Mouse (Mus musculus) forebrain, embryonic 11.5 days (tissue): ENCODE data around the gene Apbb2. TPM values are rescaled to one million over a fixed set of nuclear protein-coding genes. Genes with fewer than 3 reads are reported as not detected.

Experiments
- ATAC-seq: fragments of 200-750 bp; cut with Nextera tagmentation; replicated peaks from 2 replicates; pipeline ENCODE4 v1.8.0; 2017; ENCODE audit warnings: moderate TSS enrichment; ENCODE audit not compliant: low FRiP score
- DNase-seq: peaks from one replicate; pipeline ENCODE4 v3.0.0-alpha.2; 2017; ENCODE audit warnings: low spot score
- H3K27ac ChIP-seq: fragments of 300-500 bp; sonication (generic); 2 replicates; pipeline ENCODE4 v1.5.1; 2014; ENCODE audit warnings: low read depth, low read length
- H3K27me3 ChIP-seq: fragments of 300-500 bp; sonication (generic); 2 replicates; pipeline ENCODE4 v1.6.1; 2014; ENCODE audit warnings: mild to moderate bottlenecking, low read length, mixed read lengths; ENCODE audit not compliant: control insufficient read depth, insufficient read depth
- H3K36me3 ChIP-seq: fragments of 300-500 bp; sonication (generic); 2 replicates; pipeline ENCODE4 v1.6.1; 2014; ENCODE audit warnings: mild to moderate bottlenecking, low read length, moderate library complexity, mixed read lengths; ENCODE audit not compliant: control insufficient read depth, insufficient read depth
- H3K4me1 ChIP-seq: fragments of 300-500 bp; sonication (generic); replicated peaks from 2 replicates; pipeline ENCODE4 v1.6.1; 2014; ENCODE audit warnings: low read length, mixed read lengths; ENCODE audit not compliant: control insufficient read depth, insufficient read depth
- H3K4me2 ChIP-seq: fragments of 300-500 bp; sonication (generic); 2 replicates; pipeline ENCODE4 v1.6.1; 2014; ENCODE audit warnings: low read depth, mild to moderate bottlenecking, low read length, moderate library complexity, mixed read lengths; ENCODE audit not compliant: severe bottlenecking
- H3K4me3 ChIP-seq: fragments of 300-500 bp; sonication (generic); 2 replicates; pipeline ENCODE4 v1.5.1; 2014; ENCODE audit warnings: low read depth, low read length
- H3K9ac ChIP-seq: fragments of 300-500 bp; sonication (generic); 2 replicates; pipeline ENCODE4 v1.6.1; 2014; ENCODE audit warnings: low read length
- H3K9me3 ChIP-seq: fragments of 300-500 bp; sonication (generic); 2 replicates; pipeline ENCODE4 v1.6.1; 2016; ENCODE audit warnings: low read length, mixed read lengths; ENCODE audit not compliant: control insufficient read depth
- WGBS: fragments of 180-500 bp; shearing (Covaris S2); extraction: QIAGEN DNeasy Blood & Tissue Kit; methylation state at CpG from one replicate; pipeline ENCODE4 v1.1.7; 2014; 5-methylcytosine and 5-hydroxymethylcytosine counted together
- polyA plus RNA-seq: library from polyadenylated mRNA; unstranded; fragments of >200 nt; fragmentation: Nextera tagmentation; extraction: Ambion mirVana; gene quantifications from 2 replicates; pipeline ENCODE4 v1.2.1, GENCODE M21; 2014

The Apbb2 gene
- polyA plus RNA-seq, 1 experiment from 2014 or later: 35.3 TPM

DNA sequence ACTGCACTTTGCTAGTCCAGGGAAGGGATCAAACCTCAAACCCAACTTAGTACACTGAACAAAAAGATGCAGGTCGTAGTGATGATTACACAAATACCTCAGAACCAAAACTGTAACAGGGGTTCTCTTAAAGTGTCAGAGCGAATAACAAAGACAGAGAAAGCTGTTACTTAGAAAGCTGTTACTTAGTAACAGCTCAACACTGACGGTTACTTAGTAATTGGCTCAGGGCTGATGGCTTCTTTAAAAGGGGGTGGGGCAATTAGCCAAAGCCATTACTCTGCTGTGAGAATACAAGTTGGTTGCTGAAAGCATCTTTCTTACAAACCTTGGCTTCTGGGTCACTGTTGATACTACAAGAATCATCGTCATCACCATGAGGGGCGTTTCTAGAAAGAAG is 227.3 kb downstream of the Apbb2 start:
- Histone ChIP-seq H3K4me2 (no peak overlapping the region), H3K4me1 (peaks cover 2% of the 10 kb centered on the region; the same call in 1 of the 2 replicates), H3K4me3 (no peak overlapping the region), H3K27ac (no peak overlapping the region), H3K36me3 (no peaks in the 10 kb centered on the region), H3K27me3 (no peaks in the 10 kb centered on the region), H3K9ac (no peak overlapping the region), H3K9me3 (no peaks in the 10 kb centered on the region)
- ATAC-seq: no peak
- 82% methylated on average over 5 of the region's 5 CpGs for WGBS
- DNase-seq: peak; percentile 4

DNA sequence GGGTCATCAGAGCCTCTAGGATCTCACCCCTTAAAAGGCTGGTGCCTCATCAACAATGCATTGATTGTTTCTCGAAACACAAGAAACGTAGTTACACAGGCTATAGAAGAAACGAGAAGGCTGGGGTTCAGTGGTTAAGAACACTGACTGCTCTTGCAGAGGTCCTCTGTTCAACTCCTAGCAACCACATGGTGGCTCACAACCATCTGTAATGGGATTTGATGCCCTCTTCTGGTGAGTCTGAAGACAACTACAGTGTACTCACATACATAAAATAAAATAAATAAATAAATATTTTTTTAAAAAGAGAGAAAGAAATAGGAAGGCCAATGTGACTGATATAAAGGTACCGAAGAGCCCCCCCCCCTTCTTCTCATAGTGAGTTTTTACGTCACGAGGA is 228.0 kb downstream of the Apbb2 start:
- ATAC-seq (no peak), DNase-seq (peak; percentile 0)
- 82% methylated on average over 6 of the region's 6 CpGs for whole genome bisulfite sequencing
- Histone ChIP-seq H3K27ac (no peak overlapping the region), H3K4me3 (no peak overlapping the region), H3K27me3 (no peaks in the 10 kb centered on the region), H3K4me2 (no peak overlapping the region), H3K9ac (no peak overlapping the region), H3K36me3 (no peaks in the 10 kb centered on the region), H3K4me1 (peaks cover 2% of the 10 kb centered on the region; the same call in 1 of the 2 replicates), H3K9me3 (no peaks in the 10 kb centered on the region)

DNA sequence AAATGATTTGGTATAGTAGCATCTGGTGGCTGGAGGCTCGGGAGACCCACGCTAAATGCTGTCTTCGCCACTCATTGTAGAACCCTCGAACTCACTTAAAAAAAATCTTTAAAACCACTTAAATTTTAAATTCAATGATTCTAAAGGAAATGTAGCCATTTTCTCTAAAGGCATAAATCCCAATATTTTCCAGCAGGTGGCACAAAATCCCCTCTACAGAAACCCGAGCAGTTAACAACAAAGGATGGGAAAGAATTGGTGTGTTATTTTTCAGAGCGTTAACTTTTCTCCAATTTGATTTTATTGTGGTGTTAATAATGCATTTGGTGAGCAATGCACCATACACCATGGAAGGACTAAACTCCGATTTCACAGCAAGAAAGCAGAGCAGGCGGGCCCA is 231.1 kb downstream of the Apbb2 start:
- Histone ChIP-seq H3K9me3 (no peaks in the 10 kb centered on the region), H3K4me1 (no peaks in the 10 kb centered on the region; the same call in 1 of the 2 replicates), H3K9ac (no peak overlapping the region), H3K4me3 (no peak overlapping the region), H3K36me3 (no peaks in the 10 kb centered on the region), H3K27ac (no peak overlapping the region), H3K4me2 (no peak overlapping the region), H3K27me3 (no peaks in the 10 kb centered on the region)
- WGBS: 70% methylated on average over 8 of the region's 8 CpGs
- ATAC-seq: no peak
- peak; percentile 18 for DNase-seq

GRCm38 (mm10) chr5:66385636-66386035 is 232.9 kb downstream of the Apbb2 start:
- DNase-seq: peak; percentile 69

GRCm38 (mm10) chr5:66384806-66385446 is 233.7 kb downstream of the Apbb2 start:
- DNase-seq (no peak), ATAC-seq (no peak)
- H3K4me3 ChIP-seq: no peak overlapping the region
- no peak overlapping the region for H3K9ac ChIP-seq
- H3K36me3 ChIP-seq: no peaks in the 10 kb centered on the region
- no peaks in the 10 kb centered on the region for H3K9me3 ChIP-seq
- no peaks in the 10 kb centered on the region for H3K27me3 ChIP-seq
- no peak overlapping the region for H3K4me2 ChIP-seq
- no peaks in the 10 kb centered on the region for H3K4me1 ChIP-seq
- 87% methylated on average over 6 of the region's 6 CpGs for WGBS
- H3K27ac ChIP-seq: no peak overlapping the region

More at GRCm38 (mm10) chr5:66385636-66386035, 232.9 kb downstream of the Apbb2 start:
- Histone ChIP-seq H3K27ac (no peak overlapping the region), H3K9ac (no peak overlapping the region), H3K36me3 (no peaks in the 10 kb centered on the region), H3K4me2 (no peak overlapping the region), H3K9me3 (no peaks in the 10 kb centered on the region), H3K27me3 (no peaks in the 10 kb centered on the region), H3K4me1 (no peaks in the 10 kb centered on the region), H3K4me3 (no peak overlapping the region)
- WGBS: 48% methylated on average over 3 of the region's 3 CpGs
- ATAC-seq: no peak

GRCm38 (mm10) chr5:66384114-66384513 is 234.5 kb downstream of the Apbb2 start:
- H3K9ac ChIP-seq: no peak overlapping the region
- H3K36me3 ChIP-seq: no peaks in the 10 kb centered on the region
- ATAC-seq (no peak), DNase-seq (no peak)
- WGBS: 94% methylated on average over 5 of the region's 5 CpGs
- no peak overlapping the region for H3K4me2 ChIP-seq
- no peak overlapping the region for H3K4me3 ChIP-seq
- H3K4me1 ChIP-seq: no peaks in the 10 kb centered on the region
- no peaks in the 10 kb centered on the region for H3K9me3 ChIP-seq
- H3K27ac ChIP-seq: no peak overlapping the region
- H3K27me3 ChIP-seq: no peaks in the 10 kb centered on the region

DNA sequence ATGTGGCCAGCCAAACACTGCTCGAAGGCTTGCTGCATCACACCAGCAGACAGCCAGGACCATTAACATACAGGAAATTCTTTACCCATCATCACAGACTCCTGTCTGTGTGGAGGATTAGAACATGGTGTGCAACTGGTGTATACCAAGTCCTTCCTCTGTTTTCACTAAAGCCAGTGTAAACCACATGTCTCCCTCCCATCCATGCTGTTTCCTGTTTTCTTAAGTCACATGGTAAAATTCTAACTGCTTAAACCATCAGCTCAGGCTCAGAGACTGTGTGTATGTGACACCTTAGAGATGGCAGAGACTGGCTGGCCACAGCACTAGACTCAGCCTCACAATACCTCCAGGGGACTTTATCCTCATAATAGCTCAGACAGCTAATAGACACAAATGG is 236.5 kb downstream of the Apbb2 start:
- DNase-seq (no peak), ATAC-seq (no peak)
- Histone ChIP-seq H3K4me3 (no peak overlapping the region), H3K9ac (no peak overlapping the region), H3K27ac (no peak overlapping the region), H3K9me3 (no peaks in the 10 kb centered on the region), H3K4me2 (no peak overlapping the region), H3K36me3 (no peaks in the 10 kb centered on the region), H3K4me1 (no peaks in the 10 kb centered on the region), H3K27me3 (no peaks in the 10 kb centered on the region)
- 93% methylated on average over 1 of the region's 1 CpGs for WGBS

DNA sequence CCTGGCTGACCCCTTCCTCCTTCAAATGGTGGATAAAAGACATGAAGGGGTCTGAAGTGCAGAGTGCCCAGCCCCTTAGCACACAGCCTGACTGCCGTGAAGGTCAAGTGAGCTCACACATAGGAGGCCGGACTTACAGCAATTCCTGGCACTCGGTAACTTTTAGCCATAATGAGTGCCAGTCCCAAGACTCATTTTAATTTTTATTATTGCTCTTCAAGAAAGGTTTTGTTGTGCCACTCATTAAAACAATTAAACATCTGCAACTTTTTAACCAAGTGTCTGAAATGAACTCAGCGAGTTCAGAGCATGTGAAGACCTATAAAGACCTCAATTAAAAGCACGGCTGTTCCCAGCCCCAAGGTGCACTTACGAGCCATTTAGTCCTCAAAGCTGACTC is 239.6 kb downstream of the Apbb2 start:
- ATAC-seq (no peak), DNase-seq (no peak)
- H3K4me1 ChIP-seq: no peaks in the 10 kb centered on the region
- no peak overlapping the region for H3K27ac ChIP-seq
- H3K4me3 ChIP-seq: no peak overlapping the region
- H3K36me3 ChIP-seq: no peaks in the 10 kb centered on the region
- no peaks in the 10 kb centered on the region for H3K27me3 ChIP-seq
- H3K9ac ChIP-seq: no peak overlapping the region
- WGBS: 86% methylated on average over 6 of the region's 6 CpGs
- H3K9me3 ChIP-seq: no peaks in the 10 kb centered on the region
- H3K4me2 ChIP-seq: no peak overlapping the region

DNA sequence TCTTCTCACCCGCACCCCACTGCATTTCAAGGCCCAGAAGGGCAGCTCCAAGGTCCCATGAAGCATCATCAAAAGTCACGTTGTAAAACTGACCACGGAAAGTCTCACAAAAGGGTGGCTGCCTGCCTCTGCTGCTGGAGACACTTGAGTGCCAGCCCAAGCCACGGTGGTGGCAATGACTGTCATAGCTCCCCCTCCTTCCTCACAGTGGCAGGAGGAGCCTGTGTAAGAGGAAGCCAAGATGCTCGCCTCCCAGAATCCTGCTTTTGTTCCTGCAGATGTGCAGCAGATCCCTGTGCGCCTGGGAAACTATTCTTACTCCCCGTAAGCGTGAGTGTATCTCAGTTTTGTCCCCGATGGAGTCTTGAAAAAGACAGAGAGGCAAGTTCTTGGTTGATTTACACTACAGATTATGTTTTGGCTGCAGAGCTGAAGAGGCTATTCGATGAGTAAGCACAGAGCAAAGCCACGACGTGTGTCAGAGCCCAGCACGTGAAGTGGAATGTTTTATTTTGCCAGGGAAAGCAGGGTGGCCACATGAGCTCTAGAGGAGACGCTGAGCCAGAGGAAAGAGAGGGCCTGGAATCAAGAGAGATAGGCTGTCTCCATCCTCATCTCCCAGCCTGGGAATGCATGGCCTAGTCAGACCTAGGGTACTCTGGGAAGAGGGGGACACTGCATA is 241.9 kb downstream of the Apbb2 start:
- Histone ChIP-seq H3K9me3 (no peaks in the 10 kb centered on the region), H3K4me3 (no peak overlapping the region), H3K4me1 (no peaks in the 10 kb centered on the region), H3K27me3 (no peaks in the 10 kb centered on the region), H3K4me2 (no peak overlapping the region), H3K9ac (no peak overlapping the region), H3K36me3 (no peaks in the 10 kb centered on the region), H3K27ac (no peak overlapping the region)
- DNase-seq (no peak), ATAC-seq (no peak)
- 79% methylated on average over 14 of the region's 14 CpGs for WGBS
